Mouse (Mus musculus): Measurements from ENCODE around the gene Gsdma3. TPM values are rescaled to one million over a fixed set of nuclear protein-coding genes. Genes with fewer than 3 reads are reported as not detected.

Gene Gsdma3
- total and polyA plus RNA-seq, 2 experiments from 2014 or later = not detected

DNA sequence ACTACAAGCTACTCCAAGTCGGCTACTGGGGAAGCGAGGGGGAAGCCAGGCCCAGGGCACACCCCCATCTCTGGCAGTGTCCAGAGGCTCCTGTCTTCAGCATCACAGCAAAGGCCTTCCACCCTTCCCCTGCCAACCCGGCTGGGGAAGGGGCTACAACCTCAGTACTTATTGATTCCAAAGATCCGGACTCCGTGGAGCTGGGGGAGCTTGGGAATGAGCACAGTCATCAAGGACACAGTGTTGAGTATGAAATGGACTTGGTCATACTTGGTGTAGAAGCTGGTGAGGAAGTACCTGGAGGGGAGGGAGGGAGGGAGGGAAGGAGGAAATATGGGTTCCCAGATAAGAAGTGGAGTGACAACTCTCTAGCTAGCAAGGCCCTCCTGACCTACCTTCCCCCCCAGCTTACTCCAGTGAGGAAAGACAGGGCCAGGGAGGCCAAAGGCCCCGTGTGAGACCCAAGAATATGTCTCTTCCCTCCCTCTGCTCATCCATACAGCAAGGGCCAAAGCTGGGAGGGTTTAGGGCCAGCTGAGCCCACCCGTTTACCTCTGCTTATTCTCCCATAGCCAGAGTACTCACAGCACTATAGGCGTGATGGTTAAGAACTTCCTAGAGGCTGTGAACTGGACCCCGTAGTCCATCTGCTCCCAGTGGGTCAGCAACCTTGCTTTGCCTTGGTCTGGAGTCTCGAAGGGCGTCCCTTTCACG is 43.5 kb upstream of the Gsdma3 start:
- ATAC-seq (ENCODE audit: insufficient read depth, low read depth) (no peak), DNase-seq (ENCODE audit: low spot score) (no peak)
- H3K4me1 ChIP-seq (ENCODE audit: control insufficient read depth, insufficient read depth) = peaks cover 22% of the 10 kb centered on the region; the same call in 1 of the 2 replicates
- WGBS = 78% methylated on average over 12 of the region's 12 CpGs
- H3K27ac ChIP-seq (ENCODE audit: low read depth) = no peak overlapping the region
- H3K9ac ChIP-seq (replicated peaks; ENCODE audit: low read depth, low read length) = no peak overlapping the region
- H3K4me2 ChIP-seq (ENCODE audit: low read depth, low read length) = no peak overlapping the region
- no peak for TF ChIP-seq EP300 (IDR thresholded peaks at IDR 0.05; ENCODE audit: low read depth)
- TF ChIP-seq CTCF (IDR thresholded peaks at IDR 0.05; ENCODE audit: low read depth) = no peak
- H3K9me3 ChIP-seq (replicated peaks; ENCODE audit: control insufficient read depth, low read length) = no peaks in the 10 kb centered on the region
- H3K4me3 ChIP-seq (ENCODE audit: low read depth, low read length) = no peak overlapping the region
- H3K27me3 ChIP-seq (ENCODE audit: control insufficient read depth, insufficient read depth, low read length) = no peaks in the 10 kb centered on the region
- H3K36me3 ChIP-seq (replicated peaks; ENCODE audit: control insufficient read depth, insufficient read depth, low read length) = peaks cover 22% of the 10 kb centered on the region

DNA sequence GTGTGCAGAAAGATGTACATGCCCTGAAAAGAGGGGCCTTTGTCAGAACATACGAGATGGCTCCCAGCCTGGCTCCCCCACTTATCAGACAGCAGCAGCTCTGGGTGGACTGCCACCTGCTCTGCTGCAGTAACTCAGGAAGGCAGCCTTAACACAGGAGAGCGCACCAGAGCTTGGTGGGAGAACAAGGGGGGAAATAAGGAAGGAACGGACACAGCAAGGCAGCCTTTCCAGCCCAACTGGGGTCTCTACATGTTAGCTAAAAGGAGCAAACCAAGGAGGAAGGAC is 43.0 kb upstream of the Gsdma3 start:
- WGBS = 75% methylated on average over 3 of the region's 3 CpGs
- TF ChIP-seq EP300 (IDR thresholded peaks at IDR 0.05; ENCODE audit: low read depth) (no peak), CTCF (IDR thresholded peaks at IDR 0.05; ENCODE audit: low read depth) (no peak)
- no peak overlapping the region for H3K9ac ChIP-seq (replicated peaks; ENCODE audit: low read depth, low read length)
- DNase-seq (ENCODE audit: low spot score) (no peak), ATAC-seq (ENCODE audit: insufficient read depth, low read depth) (no peak)
- H3K9me3 ChIP-seq (replicated peaks; ENCODE audit: control insufficient read depth, low read length) = no peaks in the 10 kb centered on the region
- H3K36me3 ChIP-seq (replicated peaks; ENCODE audit: control insufficient read depth, insufficient read depth, low read length) = peaks cover 22% of the 10 kb centered on the region
- no peak overlapping the region for H3K4me3 ChIP-seq (ENCODE audit: low read depth, low read length)
- peaks cover 26% of the 10 kb centered on the region for H3K4me1 ChIP-seq (ENCODE audit: control insufficient read depth, insufficient read depth)
- H3K27ac ChIP-seq (ENCODE audit: low read depth) = no peak overlapping the region
- H3K4me2 ChIP-seq (ENCODE audit: low read depth, low read length) = no peak overlapping the region
- H3K27me3 ChIP-seq (ENCODE audit: control insufficient read depth, insufficient read depth, low read length) = no peaks in the 10 kb centered on the region

DNA sequence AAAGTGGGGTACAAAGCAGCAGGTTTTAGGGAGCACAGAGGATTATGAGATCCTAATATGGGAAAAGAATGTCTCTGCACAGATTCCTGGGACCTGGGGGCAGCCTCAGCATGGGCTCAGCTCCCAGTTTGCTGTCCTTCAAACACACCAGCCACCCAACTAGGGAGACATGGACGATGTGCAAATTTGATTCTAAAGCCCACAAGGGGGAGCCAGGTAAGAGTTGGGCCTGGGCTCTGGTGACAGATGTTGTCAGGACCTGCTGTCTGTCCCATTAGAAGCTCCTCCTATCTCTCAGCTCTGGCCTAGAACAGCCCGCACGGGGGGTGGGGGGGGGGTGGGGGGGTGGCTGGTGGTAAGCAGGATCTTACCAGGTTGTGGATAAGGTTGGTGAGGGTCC is 42.6 kb upstream of the Gsdma3 start:
- Histone ChIP-seq H3K9ac (replicated peaks; ENCODE audit: low read depth, low read length) (no peak overlapping the region), H3K36me3 (replicated peaks; ENCODE audit: control insufficient read depth, insufficient read depth, low read length) (peaks cover 22% of the 10 kb centered on the region), H3K4me3 (ENCODE audit: low read depth, low read length) (no peak overlapping the region), H3K4me1 (ENCODE audit: control insufficient read depth, insufficient read depth) (peaks cover 30% of the 10 kb centered on the region), H3K4me2 (ENCODE audit: low read depth, low read length) (no peak overlapping the region), H3K27me3 (ENCODE audit: control insufficient read depth, insufficient read depth, low read length) (no peaks in the 10 kb centered on the region), H3K27ac (ENCODE audit: low read depth) (no peak overlapping the region), H3K9me3 (replicated peaks; ENCODE audit: control insufficient read depth, low read length) (no peaks in the 10 kb centered on the region)
- WGBS = 26% methylated on average over 3 of the region's 3 CpGs
- ATAC-seq (ENCODE audit: insufficient read depth, low read depth) (no peak), DNase-seq (ENCODE audit: low spot score) (no peak)
- TF ChIP-seq CTCF (IDR thresholded peaks at IDR 0.05; ENCODE audit: low read depth) (0 out of 2 replicates have a peak, but pooled peaks have one; percentile 10), EP300 (IDR thresholded peaks at IDR 0.05; ENCODE audit: low read depth) (no peak)

- WGBS = 36% methylated on average over 1 of the region's 1 CpGs
- Histone ChIP-seq H3K4me1 (ENCODE audit: control insufficient read depth, insufficient read depth) (peaks cover 34% of the 10 kb centered on the region), H3K9ac (replicated peaks; ENCODE audit: low read depth, low read length) (no peak overlapping the region), H3K4me3 (ENCODE audit: low read depth, low read length) (no peak overlapping the region), H3K9me3 (replicated peaks; ENCODE audit: control insufficient read depth, low read length) (no peaks in the 10 kb centered on the region), H3K27me3 (ENCODE audit: control insufficient read depth, insufficient read depth, low read length) (no peaks in the 10 kb centered on the region), H3K36me3 (replicated peaks; ENCODE audit: control insufficient read depth, insufficient read depth, low read length) (peaks cover 22% of the 10 kb centered on the region), H3K4me2 (ENCODE audit: low read depth, low read length) (no peak overlapping the region), H3K27ac (ENCODE audit: low read depth) (no peak overlapping the region)
- ATAC-seq (ENCODE audit: insufficient read depth, low read depth) (no peak), DNase-seq (ENCODE audit: low spot score) (no peak)
- no peak for TF ChIP-seq CTCF (IDR thresholded peaks at IDR 0.05; ENCODE audit: low read depth)
- no peak for TF ChIP-seq EP300 (IDR thresholded peaks at IDR 0.05; ENCODE audit: low read depth)
Measured at GRCm38 (mm10) chr11:98584146-98584545, 42.0 kb upstream of the Gsdma3 start.

DNA sequence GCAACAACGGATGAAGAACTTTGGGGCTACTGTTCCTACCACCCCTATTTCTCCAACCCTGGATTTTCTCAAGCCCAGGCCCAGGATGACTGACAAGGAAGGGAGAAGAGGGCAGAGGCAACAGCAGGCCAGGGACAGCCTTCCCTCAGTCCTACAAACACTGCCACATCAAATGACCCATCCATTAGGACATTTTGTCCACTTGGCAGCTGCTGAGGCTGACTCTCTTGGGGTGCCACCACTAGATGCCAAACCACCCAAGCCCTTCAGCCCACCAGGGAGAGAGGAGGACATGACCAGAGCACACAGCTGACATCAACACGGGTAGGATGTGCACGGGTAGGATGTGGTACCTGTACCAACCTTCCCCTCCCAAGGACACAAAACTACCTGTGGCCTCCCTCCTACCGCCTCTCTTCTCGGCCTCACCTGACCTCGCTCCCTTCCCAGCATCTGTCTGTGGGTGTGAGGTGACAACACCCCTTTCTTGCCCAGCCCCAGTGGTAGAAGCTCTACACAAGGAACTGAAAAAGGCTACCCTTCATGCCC is 41.5 kb upstream of the Gsdma3 start:
- 83% methylated on average over 6 of the region's 6 CpGs for WGBS
- no peak overlapping the region for H3K9ac ChIP-seq (replicated peaks; ENCODE audit: low read depth, low read length)

More for the DNA sequence above, 41.5 kb upstream of the Gsdma3 start:
- Histone ChIP-seq H3K4me1 (ENCODE audit: control insufficient read depth, insufficient read depth) (peaks cover 39% of the 10 kb centered on the region), H3K36me3 (replicated peaks; ENCODE audit: control insufficient read depth, insufficient read depth, low read length) (peaks cover 22% of the 10 kb centered on the region), H3K27me3 (ENCODE audit: control insufficient read depth, insufficient read depth, low read length) (no peaks in the 10 kb centered on the region), H3K4me3 (ENCODE audit: low read depth, low read length) (no peak overlapping the region), H3K9me3 (replicated peaks; ENCODE audit: control insufficient read depth, low read length) (no peaks in the 10 kb centered on the region), H3K4me2 (ENCODE audit: low read depth, low read length) (no peak overlapping the region), H3K27ac (ENCODE audit: low read depth) (no peak overlapping the region)
- no peak for ATAC-seq (ENCODE audit: insufficient read depth, low read depth)
- DNase-seq (ENCODE audit: low spot score) = no peak
- TF ChIP-seq CTCF (IDR thresholded peaks at IDR 0.05; ENCODE audit: low read depth) = no peak
- no peak for TF ChIP-seq EP300 (IDR thresholded peaks at IDR 0.05; ENCODE audit: low read depth)

Data from heart, postnatal 0 days (tissue).